Mouse (Mus musculus) kidney, adult 2 months (tissue): ENCODE data around the gene Bhlhb9.

Experiments
- CTCF ChIP-seq: fragments of 200-500 bp; conservative IDR thresholded peaks from 2 replicates; pipeline ENCODE4 v1.5.1; 2011; ENCODE audit warnings: low read depth, mild to moderate bottlenecking, control low read depth, low read length, moderate library complexity, mixed read lengths; ENCODE audit not compliant: insufficient read depth, insufficient read length
- POLR2A ChIP-seq: fragments of 200-500 bp; IDR thresholded peaks from one replicate; pipeline ENCODE4 v1.6.1; 2011; ENCODE audit warnings: low read depth, low read length, control low read depth

DNA sequence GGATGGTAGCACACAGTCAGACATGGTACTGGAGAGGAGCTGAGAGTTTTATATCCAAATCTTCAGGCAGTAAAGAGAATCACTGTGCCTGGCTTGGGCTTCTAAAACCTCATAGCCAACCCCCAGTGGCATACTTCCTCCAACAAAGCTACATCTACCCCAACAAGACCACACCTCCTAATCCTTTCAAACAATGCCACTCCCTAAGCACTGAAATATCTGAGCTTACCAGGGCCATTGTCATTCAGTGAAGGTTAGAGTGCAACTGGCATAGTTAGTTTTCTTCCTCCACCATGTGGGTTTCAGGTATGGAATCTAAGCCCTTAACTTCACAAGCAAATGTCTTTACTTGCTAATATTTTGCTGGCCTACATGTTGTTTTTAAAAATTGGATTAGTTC lies 5.9 kb upstream of the Bhlhb9 start:
- TF ChIP-seq CTCF (no peak), POLR2A (no peak)
